Mouse (Mus musculus): ENCODE data around the gene Cfap299. TPM values are rescaled to one million over a fixed set of nuclear protein-coding genes. Genes with fewer than 3 reads are reported as not detected.

Cfap299 gene
- polyA plus RNA-seq, 3 experiments from 2014 or later = not detected

DNA sequence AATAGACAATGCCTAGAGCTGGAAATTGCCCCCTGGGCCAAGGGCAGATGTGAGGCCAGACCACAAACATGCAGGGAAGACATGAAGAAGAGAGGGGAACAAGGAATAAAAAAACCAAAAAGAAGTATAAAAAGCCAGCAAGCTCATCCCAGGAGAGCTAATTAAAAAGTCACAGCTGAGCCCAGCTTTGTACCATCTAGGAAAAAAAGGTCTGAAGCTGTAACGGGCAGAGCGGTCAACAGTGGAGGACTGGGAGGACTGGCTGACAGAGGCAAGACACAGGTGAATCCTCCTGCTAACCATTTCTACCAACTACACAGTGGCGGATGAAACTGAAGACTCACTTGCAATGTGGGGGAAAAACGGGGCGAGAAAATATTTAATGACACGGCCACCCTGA, 505.2 kb downstream of the Cfap299 start:
- ATAC-seq = no peak

DNA sequence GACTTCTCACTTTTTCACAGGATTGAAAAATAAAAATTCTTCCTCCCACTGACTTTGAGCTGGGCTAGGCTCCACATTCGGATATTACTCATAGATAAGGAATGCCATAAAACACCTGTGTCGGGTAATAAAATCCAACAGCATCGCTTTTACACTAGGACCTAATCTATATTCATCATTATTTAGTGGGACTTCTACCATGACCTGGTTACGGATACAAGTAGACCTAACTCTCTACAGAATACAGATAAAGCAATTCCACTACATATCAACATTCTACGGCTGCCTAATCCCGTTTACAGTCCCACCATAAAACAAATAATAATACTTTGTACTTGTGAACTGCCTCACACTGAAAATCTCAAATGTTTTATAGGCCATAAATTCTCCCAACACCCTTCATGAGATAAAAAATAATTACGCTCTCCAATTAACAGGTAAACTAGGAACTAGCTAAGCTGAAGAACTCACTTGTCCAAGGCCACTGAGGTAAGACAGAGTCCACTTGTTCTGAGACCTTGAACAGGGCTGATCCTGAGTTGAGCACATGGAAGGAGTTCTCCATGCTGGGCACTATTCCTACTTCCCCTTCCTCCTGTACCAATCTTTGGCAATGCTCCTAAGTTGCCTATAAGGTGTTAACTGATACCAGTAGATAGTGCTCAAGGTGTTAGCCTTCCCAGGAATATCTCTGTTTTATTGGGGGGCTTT, 513.7 kb downstream of the Cfap299 start:
- ATAC-seq = no peak

DNA sequence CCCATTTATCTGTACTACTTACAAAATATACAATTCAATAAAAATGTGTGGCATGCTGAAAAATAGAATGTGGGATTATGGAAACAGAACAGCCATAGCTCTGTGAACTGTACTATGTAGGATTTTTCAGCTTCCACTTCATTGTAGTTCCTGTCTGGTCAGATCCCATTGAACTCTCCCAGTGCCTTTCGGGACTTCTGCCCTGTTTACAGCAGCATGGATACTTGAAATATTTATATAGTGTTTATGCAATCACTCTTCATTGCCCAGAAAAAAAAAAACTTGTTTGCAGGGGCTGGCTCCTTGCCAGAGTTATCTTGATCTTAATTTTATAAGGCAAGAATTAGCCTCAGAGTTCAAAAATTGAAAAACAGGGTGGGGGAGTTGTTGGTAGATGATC, 515.6 kb downstream of the Cfap299 start:
- no peak for ATAC-seq

Other genes starting within 250 kb of the Cfap299 start
- gene Prdm8, start 162.1 kb upstream of the Cfap299 start, polyA plus RNA-seq (2017; shearing (Covaris generic)) = not detected
- not detected for gene Fgf5, start 75.1 kb upstream of the Cfap299 start, polyA plus RNA-seq (2017; shearing (Covaris generic))
- gene Gm11111, start 223.4 kb downstream of the Cfap299 start, polyA plus RNA-seq (2017; shearing (Covaris generic)) = not detected